ENCODE assay signal across 8 mouse cellular contexts in genomic region chr5:33203691-33204242, GRCm38 (mm10). TPM values are rescaled to one million over a fixed set of nuclear protein-coding genes. Genes with fewer than 3 reads are reported as not detected.
DNase-seq lines count a peak whose midpoint lies in the region; ATAC-seq and TF ChIP-seq lines count a peak whose summit lies in the region.

No protein-coding gene starts in this region.

- intact Hi-C loops in heart, postnatal 25 days (cut with DNase I) = loop anchor here (1.0 to 5.0 kb wide), 4 partner anchors 44 to 169 kb away; no protein-coding TSS in a partner anchor

- H3K27me3 ChIP-seq in MEL (ENCODE audit: control insufficient read depth in 1 of 2, insufficient read depth in 2 of 2, low read length in 2 of 2) = no peaks in the 10 kb centered on the region
- H3K27me3 ChIP-seq in forebrain, embryonic 14.5 days (replicated peaks; ENCODE audit: control insufficient read depth, insufficient read depth, low read length) = no peaks in the 10 kb centered on the region

- peak; percentile 25 to 44; a peak in 1 of 4 replicates for TF ChIP-seq EP300 in MEL (IDR thresholded peaks at IDR 0.05; ENCODE audit: low read depth in 1 of 2, low read length in 2 of 2)

- DNase-seq in MEL (ENCODE audit: low read depth, low spot score) = peak; percentile 97
- DNase-seq in cerebellum, adult 11 months = peak; percentile 71
- DNase-seq in forebrain, embryonic 14.5 days (ENCODE audit: low spot score) = peak; percentile 87
- peak; percentile 51 for DNase-seq in heart, postnatal 25 days (ENCODE audit: low spot score)
- peak; percentile 84 for DNase-seq in layer of hippocampus, adult 11-12 months (ENCODE audit: low spot score)
- DNase-seq in lung, adult 2 months = peak; percentile 73
- peak; percentile 54 for DNase-seq in testis, postnatal 14 days (ENCODE audit: low spot score)

- H3K27ac ChIP-seq in MEL (ENCODE audit: control insufficient read depth, low read depth, low read length) = peak overlapping the region; percentile 60
- H3K27ac ChIP-seq in forebrain, embryonic 14.5 days (ENCODE audit: low read depth, low read length) = no peak overlapping the region

- peak in 1 of 2 experiments; percentile 65; a peak in 2 of 4 replicates for TF ChIP-seq POLR2A in MEL (IDR thresholded peaks at IDR 0.05; ENCODE audit: control insufficient read depth in 1 of 2, insufficient read depth in 1 of 2, low read depth in 1 of 2, low read length in 2 of 2, poor library complexity in 1 of 2)
- TF ChIP-seq POLR2A in lung, adult 2 months (IDR thresholded peaks at IDR 0.05; ENCODE audit: borderline replicate concordance, extremely low read depth, low read depth, low read length) = no peak

- H3K4me3 ChIP-seq in MEL (ENCODE audit: control insufficient read depth in 1 of 2, insufficient read depth in 1 of 2, low read depth in 2 of 2, low read length in 2 of 2) = peak overlapping the region; percentile 55 to 61
- H3K4me3 ChIP-seq in forebrain, embryonic 14.5 days (ENCODE audit: low read depth, low read length) = no peak overlapping the region
- no peak overlapping the region for H3K4me3 ChIP-seq in lung, adult 2 months (replicated peaks; ENCODE audit: extremely low read depth, low read depth, low read length)

- H3K36me3 ChIP-seq in MEL (ENCODE audit: control insufficient read depth in 1 of 2, insufficient read depth in 2 of 2, low read length in 2 of 2) = peaks cover 0 to 26% of the 10 kb centered on the region in 2 experiments; a peak in 2 of 4 replicates
- no peaks in the 10 kb centered on the region for H3K36me3 ChIP-seq in forebrain, embryonic 14.5 days (ENCODE audit: control insufficient read depth, insufficient read depth, low read length)

- H3K79me2 ChIP-seq in MEL (ENCODE audit: control insufficient read depth, insufficient read depth, low read length, poor library complexity) = no peaks in the 10 kb centered on the region

- peaks cover 20 to 56% of the 10 kb centered on the region in 2 experiments for H3K4me1 ChIP-seq in MEL (ENCODE audit: control insufficient read depth in 1 of 2, insufficient read depth in 2 of 2, low read length in 2 of 2)
- no peaks in the 10 kb centered on the region for H3K4me1 ChIP-seq in forebrain, embryonic 14.5 days (ENCODE audit: control insufficient read depth, insufficient read depth, low read length)
- H3K4me1 ChIP-seq in lung, adult 2 months (ENCODE audit: control insufficient read depth, insufficient read depth, low read length) = peaks cover 3% of the 10 kb centered on the region; the same call in 1 of the 2 replicates

- peak; percentile 97 to 100 (median 99) for TF ChIP-seq CTCF in MEL (IDR thresholded peaks at IDR 0.05 in 2 of 3, conservative IDR thresholded peaks at IDR 0.05 in 1 of 3; ENCODE audit: control insufficient read depth in 1 of 3, insufficient read depth in 1 of 3, low read depth in 2 of 3, low read length in 3 of 3, poor library complexity in 1 of 3, severe bottlenecking in 1 of 3)
- peak; percentile 99 for TF ChIP-seq CTCF in lung, adult 2 months (IDR thresholded peaks at IDR 0.05; ENCODE audit: insufficient read depth, low read length)

- peak overlapping the region; percentile 65 for H3K9ac ChIP-seq in MEL (ENCODE audit: control insufficient read depth, low read depth, low read length, poor library complexity, severe bottlenecking)
- no peak overlapping the region for H3K9ac ChIP-seq in forebrain, embryonic 14.5 days (ENCODE audit: low read length)

- WGBS in forebrain, embryonic 14.5 days = 18% methylated on average over 9 of the region's 9 CpGs
- 7% methylated on average over 9 of the region's 9 CpGs for WGBS in lung, adult 2 months

- peak overlapping the region; percentile 8; the same call in 1 of the 2 replicates for H3K4me2 ChIP-seq in forebrain, embryonic 14.5 days (ENCODE audit: low read length)

- 0 out of 2 replicates have a peak, but pooled peaks have one; percentile 52 for ATAC-seq in forebrain, embryonic 14.5 days
- ATAC-seq in neutrophil, adult 5-6 weeks (ENCODE audit: extremely low read depth, insufficient number of reproducible peaks, low FRiP score, poor library complexity, severe bottlenecking) = peak; percentile 81

- H3K9me3 ChIP-seq in MEL (replicated peaks; ENCODE audit: insufficient read depth, low read length) = no peaks in the 10 kb centered on the region
- no peaks in the 10 kb centered on the region for H3K9me3 ChIP-seq in forebrain, embryonic 14.5 days (replicated peaks; ENCODE audit: control insufficient read depth, low read length)

- TF ChIP-seq RAD21 in MEL (IDR thresholded peaks at IDR 0.05; ENCODE audit: low read depth, low read length) = peak; percentile 98

TF ChIP-seq in MEL, 35 proteins besides CTCF, POLR2A, EP300 and RAD21:
- TF ChIP-seq KAT2A (conservative IDR thresholded peaks at IDR 0.05; ENCODE audit: low read depth, low read length) (peak; percentile 20; the same call in 1 of the 2 replicates), BHLHE40 (IDR thresholded peaks at IDR 0.05; ENCODE audit: borderline replicate concordance, low read depth, low read length) (peak; percentile 57), HCFC1 (IDR thresholded peaks at IDR 0.05; ENCODE audit: low read depth, low read length) (peak; percentile 68), MYB (IDR thresholded peaks at IDR 0.05; ENCODE audit: low read depth, low read length) (no peak), ELF1 (IDR thresholded peaks at IDR 0.05; ENCODE audit: low read depth, low read length) (peak; percentile 80), CHD2 (IDR thresholded peaks at IDR 0.05; ENCODE audit: low read length) (no peak), ZMIZ1 (IDR thresholded peaks at IDR 0.05; ENCODE audit: low read depth, low read length) (0 out of 2 replicates have a peak, but pooled peaks have one; percentile 43), ZNF384 (IDR thresholded peaks at IDR 0.05; ENCODE audit: low read depth, low read length) (peak; percentile 39; the same call in 1 of the 2 replicates), UBTF (IDR thresholded peaks at IDR 0.05; ENCODE audit: borderline replicate concordance, insufficient read depth, low read depth, low read length) (no peak), TCF12 (IDR thresholded peaks at IDR 0.05; ENCODE audit: low read depth, low read length) (peak; percentile 48), POLR2AphosphoS5 (IDR thresholded peaks at IDR 0.05; ENCODE audit: borderline replicate concordance, low read depth, low read length) (no peak), ETS1 (IDR thresholded peaks at IDR 0.05; ENCODE audit: low read depth, low read length) (peak; percentile 45), MXI1 (IDR thresholded peaks at IDR 0.05; ENCODE audit: low read depth, low read length) (peak; percentile 89), NELFE (IDR thresholded peaks at IDR 0.05; ENCODE audit: low read depth, low read length) (peak; percentile 66), TAL1 (IDR thresholded peaks at IDR 0.05; ENCODE audit: low read length) (no peak), RCOR1 (IDR thresholded peaks at IDR 0.05; ENCODE audit: low read depth, low read length) (peak; percentile 35), MYC (IDR thresholded peaks at IDR 0.05; ENCODE audit: low read depth, low read length) (peak; percentile 91), SMC3 (IDR thresholded peaks at IDR 0.05; ENCODE audit: low read depth, low read length) (peak; percentile 99), E2F4 (IDR thresholded peaks at IDR 0.05; ENCODE audit: borderline replicate concordance, low read depth, low read length) (no peak), POLR2AphosphoS2 (IDR thresholded peaks at IDR 0.05; ENCODE audit: low read length) (0 out of 2 replicates have a peak, but pooled peaks have one; percentile 42), USF1 (IDR thresholded peaks at IDR 0.05; ENCODE audit: low read depth, low read length) (peak; percentile 66), ZC3H11A (IDR thresholded peaks at IDR 0.05; ENCODE audit: low read depth, low read length) (peak; percentile 94), USF2 (IDR thresholded peaks at IDR 0.05; ENCODE audit: borderline replicate concordance in 1 of 2, insufficient read depth in 1 of 2, low read depth in 1 of 2, low read length in 2 of 2) (no peak), SIN3A (IDR thresholded peaks at IDR 0.05; ENCODE audit: low read length) (peak; percentile 94), MEF2A (IDR thresholded peaks at IDR 0.05; ENCODE audit: extremely low read depth, insufficient replicate concordance, low read depth, low read length, poor library complexity, severe bottlenecking) (no peak), GABPA (IDR thresholded peaks at IDR 0.05; ENCODE audit: low read depth, low read length) (no peak), MAFK (IDR thresholded peaks at IDR 0.05; ENCODE audit: borderline replicate concordance, low read depth, low read length) (peak; percentile 21; the same call in 1 of the 2 replicates), TBP (IDR thresholded peaks at IDR 0.05; ENCODE audit: low read depth, low read length) (peak; percentile 74; the same call in 1 of the 2 replicates), CHD1 (IDR thresholded peaks at IDR 0.05; ENCODE audit: low read depth, low read length) (peak; percentile 83; the same call in 1 of the 2 replicates), JUND (IDR thresholded peaks at IDR 0.05; ENCODE audit: low read depth, low read length) (peak; percentile 70; the same call in 1 of the 2 replicates), GATA1 (IDR thresholded peaks at IDR 0.05; ENCODE audit: low read depth, low read length) (0 out of 2 replicates have a peak, but pooled peaks have one; percentile 11), ZKSCAN1 (IDR thresholded peaks at IDR 0.05; ENCODE audit: low read depth, low read length) (peak; percentile 53; the same call in 1 of the 2 replicates), MAX (IDR thresholded peaks at IDR 0.05; ENCODE audit: low read length) (peak; percentile 94), NRF1 (IDR thresholded peaks at IDR 0.05; ENCODE audit: insufficient read depth, low read depth, low read length, poor library complexity, severe bottlenecking) (no peak), MAZ (IDR thresholded peaks at IDR 0.05; ENCODE audit: low read depth, low read length) (no peak)
TF ChIP-seq in MEL: peak in this region for 24.

RNA-seq across cellular contexts. Expression of gene Spon2, which starts 14.5 kb away (rescaled TPM):
- 1.7 and 3.1 TPM in 2 replicates for total RNA-seq in MEL (2012; rRNA removed)
- 1 to 10 TPM in 1 of 2 experiments, not detected in 1; 2.6 TPM for polyA plus RNA-seq in MEL (2012; ENCODE audit: insufficient read depth in 1 of 2, insufficient read length in 2 of 2, low read depth in 1 of 2, low replicate concordance in 2 of 2, missing spikeins in 1 of 2)
- polyA plus RNA-seq in forebrain, embryonic 14.5 days (2014; fragmentation: Nextera tagmentation; extraction: Ambion mirVana) = 2.4 TPM in 2 replicates
- total RNA-seq in heart, postnatal 25 days (2021) = 10 to 100 TPM in 1 of 2 experiments, 1 to 10 TPM in 1; 3.4 to 13.6 TPM
- polyA plus RNA-seq in lung, adult 2 months (2012; rRNA removed) = 27.3 and 47.8 TPM in 2 replicates
- not detected in 2 replicates for total RNA-seq in neutrophil, adult 5-6 weeks (2017)

Comparison
In these comparisons a context has a peak if more than half of its experiments do, and no peak if none do; other contexts are left out.
1. H3K4me3 ChIP-seq: peak in MEL (2 of 2); none in forebrain, embryonic 14.5 days (single experiment) and lung, adult 2 months (single experiment).
2. Peak in every context shown above with its lines, with median percentiles within 50 percentile points of each other: DNase-seq.